Mouse (Mus musculus) urinary bladder, adult 2 months (tissue): ENCODE measurements around the gene Gm10647. TPM values are rescaled to one million over a fixed set of nuclear protein-coding genes. Genes with fewer than 3 reads are reported as not detected.
"Not testable (repeated sequence)": the region's sequence is repeated elsewhere in the genome, so short reads cannot be mapped to it uniquely, and the experiment has no call there.

ENCODE experiments used
- DNase-seq: peaks from one replicate; pipeline ENCODE4 v3.0.0; 2022; ENCODE audit warnings: low spot score
- polyA plus RNA-seq: library from polyadenylated mRNA; depleted of rRNA; stranded (reverse); fragments of >200 nt; gene quantifications from 2 replicates; pipeline ENCODE4 v1.2.3, GENCODE M21; 2012; rRNA removed

The Gm10647 gene
- 0.36 and 0.37 TPM in 2 replicates for polyA plus RNA-seq

DNA sequence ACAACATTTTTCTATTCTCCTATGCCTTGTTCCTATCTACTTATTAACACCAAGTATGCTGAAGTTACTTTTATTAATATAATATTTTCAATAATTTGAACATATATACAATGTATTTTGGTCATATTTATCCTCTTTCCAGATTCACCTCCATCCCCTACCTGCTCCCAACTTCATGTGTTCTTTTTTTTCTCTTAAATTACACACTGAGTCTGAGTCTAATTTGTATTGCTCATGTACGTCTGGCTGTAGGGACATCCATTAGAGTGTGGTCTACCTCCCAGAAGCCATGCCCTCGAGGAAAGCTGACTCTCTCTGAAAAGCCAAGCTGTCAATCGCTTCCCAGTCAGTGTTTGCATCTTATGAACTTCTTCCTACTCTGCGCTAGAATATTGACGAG lies at the start of gene Gm10647:
Gene Gm10647, plus strand, starts transcription at position 301 of the 400 bp plus-strand sequence.
- no peak for DNase-seq

GRCm38 (mm10) chr9:66748390-66748789 lies 48.4 kb upstream of the Gm10647 start:
- DNase-seq = no peak

DNA sequence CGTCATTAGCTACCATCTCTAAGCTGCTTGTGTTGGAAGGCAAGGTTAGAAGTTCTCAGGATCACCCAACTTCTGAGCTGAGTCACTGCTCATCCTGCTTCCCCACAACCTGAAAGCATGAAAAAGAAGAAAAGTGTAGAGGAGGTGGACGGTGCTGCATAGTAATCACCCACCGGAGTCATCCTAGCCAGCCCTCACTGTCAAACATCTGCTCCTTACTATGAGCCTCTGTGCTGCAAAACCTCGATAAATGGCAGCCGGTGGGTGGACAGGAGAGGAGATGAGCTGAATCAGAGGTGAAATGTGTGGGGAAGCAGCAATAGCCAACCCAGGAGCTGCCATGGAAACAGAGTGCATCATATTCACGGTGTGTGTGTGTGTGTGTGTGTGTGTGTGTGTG lies 44.0 kb upstream of the Gm10647 start:
- no peak for DNase-seq

- DNase-seq = no peak
Observed at GRCm38 (mm10) chr9:66760991-66761390, 35.8 kb upstream of the Gm10647 start.

GRCm38 (mm10) chr9:66768721-66769120 lies 28.1 kb upstream of the Gm10647 start:
- no peak for DNase-seq

DNA sequence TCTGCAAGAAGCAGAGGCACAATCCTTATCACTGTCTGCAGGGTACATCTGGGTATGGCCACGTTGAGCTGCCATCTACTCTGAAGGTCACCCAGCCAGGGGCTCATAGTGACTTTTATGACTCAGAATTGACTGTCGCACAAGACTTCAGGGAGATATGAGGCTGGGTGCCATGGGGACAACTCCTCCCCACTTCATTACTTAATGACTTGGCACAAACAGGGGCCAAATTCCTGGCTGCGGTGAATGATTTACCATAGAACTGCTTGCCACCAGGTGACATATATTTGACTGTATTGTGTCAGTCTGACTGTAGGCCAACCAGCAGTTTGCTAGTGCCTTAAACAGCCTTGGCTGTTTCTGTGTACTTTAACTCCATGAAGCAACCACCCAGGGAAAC lies 27.6 kb upstream of the Gm10647 start:
- no peak for DNase-seq

GRCm38 (mm10) chr9:66770701-66771100 lies 26.1 kb upstream of the Gm10647 start:
- no peak for DNase-seq

DNA sequence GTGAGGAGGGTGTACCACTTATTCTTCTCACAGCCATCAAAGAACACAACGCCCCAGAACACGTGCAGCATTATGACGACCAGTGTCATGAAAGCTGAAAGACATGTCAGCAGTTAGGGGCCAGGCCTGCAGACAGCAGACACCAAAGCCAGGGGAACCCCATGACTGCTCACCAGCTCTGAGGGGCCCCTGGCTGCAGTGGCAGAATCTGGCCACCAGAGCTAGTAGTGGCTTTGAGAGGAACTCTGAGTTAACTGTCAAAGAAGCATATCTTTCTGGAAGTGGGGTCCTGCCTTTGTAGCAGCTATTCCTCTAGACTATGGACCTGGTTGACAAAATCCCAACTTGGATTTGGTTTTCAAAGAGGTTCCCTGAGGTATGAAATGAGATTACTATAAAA lies 12.3 kb upstream of the Gm10647 start:
- DNase-seq = not testable (repeated sequence)

GRCm38 (mm10) chr9:66787821-66788220 lies 9.0 kb upstream of the Gm10647 start:
- DNase-seq = no peak

- DNase-seq = no peak
Observed at GRCm38 (mm10) chr9:66794629-66795463, 2.0 kb upstream of the Gm10647 start.

GRCm38 (mm10) chr9:66795464-66796324 lies 1.1 kb upstream of the Gm10647 start, which contains the start of gene Aph1b:
Gene Aph1b, minus strand, starts transcription at chr9:66795490.
- peak; percentile 90 for DNase-seq

- no peak for DNase-seq
Observed at GRCm38 (mm10) chr9:66801947-66802346, 5.1 kb downstream of the Gm10647 start.

GRCm38 (mm10) chr9:66805951-66806350 lies 9.1 kb downstream of the Gm10647 start:
- not testable (repeated sequence) for DNase-seq

DNA sequence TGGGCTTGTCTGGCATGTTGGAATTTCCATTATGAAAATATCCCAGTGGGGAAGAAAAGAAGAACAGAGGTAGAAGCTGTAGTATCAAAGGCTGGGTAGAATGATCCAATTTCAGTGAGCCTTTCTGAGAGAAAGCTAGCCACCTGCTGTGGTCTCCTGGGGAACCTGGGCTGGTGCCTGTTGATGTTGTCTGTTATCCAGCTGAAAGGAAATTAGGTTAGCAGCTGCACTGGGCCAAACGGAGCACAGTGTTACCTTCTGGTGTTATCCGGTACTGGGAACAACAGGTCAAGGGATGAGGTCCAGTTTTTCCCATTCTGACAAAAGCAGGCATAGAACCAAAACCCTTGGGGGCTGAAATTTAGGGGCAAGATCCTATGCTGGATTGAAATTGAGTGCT lies 16.6 kb downstream of the Gm10647 start:
- no peak for DNase-seq

GRCm38 (mm10) chr9:66820996-66821395 lies 24.2 kb downstream of the Gm10647 start:
- DNase-seq = no peak

DNA sequence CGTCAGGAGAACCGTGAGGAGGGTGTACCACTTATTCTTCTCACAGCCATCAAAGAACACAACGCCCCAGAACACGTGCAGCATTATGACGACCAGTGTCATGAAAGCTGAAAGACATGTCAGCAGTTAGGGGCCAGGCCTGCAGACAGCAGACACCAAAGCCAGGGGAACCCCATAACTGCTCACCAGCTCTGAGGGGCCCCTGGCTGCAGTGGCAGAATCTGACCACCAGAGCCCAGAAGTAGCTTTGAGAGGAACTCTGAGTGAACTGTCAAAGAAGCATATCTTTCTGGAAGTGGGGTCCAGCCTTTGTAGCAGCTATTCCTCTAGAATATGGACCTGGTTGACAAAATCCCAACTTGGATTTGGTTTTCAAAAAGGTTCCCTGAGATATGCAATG lies 25.4 kb downstream of the Gm10647 start:
- DNase-seq = not testable (repeated sequence)

DNA sequence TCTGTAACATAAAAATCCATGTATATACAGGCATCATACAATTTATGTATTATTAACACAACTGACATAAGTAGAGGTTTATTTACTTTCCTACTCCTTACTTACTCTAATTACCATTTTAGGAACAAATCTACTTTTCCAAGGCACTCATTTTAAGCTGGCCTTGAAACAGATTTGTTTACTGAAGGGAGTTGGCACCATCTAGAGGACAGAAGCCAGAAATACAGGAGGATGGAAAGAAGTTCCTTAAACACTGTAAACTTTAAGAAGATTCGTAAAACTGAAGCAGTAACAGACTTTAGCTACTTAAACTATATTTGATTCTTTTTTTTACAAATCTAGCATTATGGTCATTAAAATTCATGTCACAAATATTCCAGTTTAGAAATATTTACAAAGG lies 29.2 kb downstream of the Gm10647 start:
- no peak for DNase-seq

DNA sequence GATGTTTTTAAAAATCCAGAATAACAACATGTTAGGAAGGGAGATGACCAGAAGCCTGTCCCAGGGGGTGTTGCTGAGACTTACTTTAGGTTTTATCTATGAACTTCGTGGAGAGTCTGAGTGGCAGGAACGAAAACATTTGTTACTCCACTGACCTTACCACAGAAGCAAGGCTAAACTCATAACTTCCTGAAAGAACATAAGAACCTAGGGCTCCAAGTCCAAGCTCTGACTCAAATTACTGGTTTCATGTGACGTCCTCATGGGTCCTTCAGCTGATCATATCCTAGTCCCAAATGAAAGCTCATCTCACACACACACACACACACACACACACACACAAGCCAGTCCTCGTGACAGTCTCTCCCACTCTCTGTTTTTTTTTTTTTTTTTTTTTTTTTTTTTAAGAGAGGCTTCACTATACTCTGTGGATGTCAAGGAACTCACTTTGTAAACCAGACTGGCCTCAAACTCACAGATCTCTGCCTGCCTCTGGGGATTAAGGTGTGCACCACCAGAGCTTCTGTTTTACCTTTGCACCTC lies 35.6 kb downstream of the Gm10647 start:
- DNase-seq = no peak

DNA sequence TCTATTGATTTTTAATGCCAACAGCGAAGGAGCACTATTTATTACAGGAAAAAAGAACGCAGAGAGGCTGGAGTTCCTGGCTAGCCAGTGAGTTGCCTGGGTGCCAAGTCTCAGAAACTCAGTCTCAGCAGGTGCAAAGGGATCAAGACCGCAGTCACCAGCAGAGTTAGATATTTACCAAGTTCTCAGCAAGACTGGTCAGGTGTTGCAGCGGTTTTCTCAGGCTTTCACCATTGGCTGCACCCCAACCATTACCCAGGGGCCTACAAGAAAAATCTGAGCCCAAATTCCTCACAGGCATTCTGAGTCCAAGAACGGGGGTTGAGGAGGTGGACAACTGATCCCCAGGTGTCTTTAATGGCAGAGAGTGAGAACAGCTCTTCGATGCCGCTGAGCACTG lies 37.0 kb downstream of the Gm10647 start:
- no peak for DNase-seq

- DNase-seq = peak; percentile 89
Observed at GRCm38 (mm10) chr9:66834318-66835096, 37.7 kb downstream of the Gm10647 start, which contains the start of gene Aph1c. Gene Aph1c, minus strand, starts transcription at chr9:66834726.

GRCm38 (mm10) chr9:66835097-66835480 lies 38.2 kb downstream of the Gm10647 start:
- DNase-seq = no peak
